Mouse (Mus musculus): Measurements from ENCODE around the gene Gm11116.
"Not testable (repeated sequence)": the region's sequence is repeated elsewhere in the genome, so short reads cannot be mapped to it uniquely, and the experiment has no call there.

Gm11116 gene

DNA sequence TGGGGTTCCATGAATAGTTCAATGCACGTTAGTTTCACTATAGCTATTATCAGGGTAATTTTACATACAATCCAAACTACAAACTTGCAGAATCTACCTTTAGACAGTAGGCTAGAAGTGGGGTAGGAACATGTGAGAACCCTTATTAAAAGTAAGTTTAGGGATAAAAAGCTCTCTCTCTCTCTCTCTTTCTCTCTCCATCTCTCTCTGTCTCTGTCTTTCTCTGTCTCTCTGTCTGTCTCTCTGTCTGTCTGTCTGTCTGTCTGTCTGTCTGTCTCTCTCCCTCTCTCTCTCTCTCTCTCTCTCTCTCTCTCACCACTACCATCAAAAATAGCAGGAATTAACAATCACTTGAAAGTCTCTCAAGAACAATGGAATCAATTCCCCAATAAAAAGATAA, at the start of gene Gm11116:
Gene Gm11116, minus strand, starts transcription at position 101 of the 400 bp plus-strand sequence.
- DNase-seq (ENCODE audit: low spot score in 2 of 2): no peak

DNA sequence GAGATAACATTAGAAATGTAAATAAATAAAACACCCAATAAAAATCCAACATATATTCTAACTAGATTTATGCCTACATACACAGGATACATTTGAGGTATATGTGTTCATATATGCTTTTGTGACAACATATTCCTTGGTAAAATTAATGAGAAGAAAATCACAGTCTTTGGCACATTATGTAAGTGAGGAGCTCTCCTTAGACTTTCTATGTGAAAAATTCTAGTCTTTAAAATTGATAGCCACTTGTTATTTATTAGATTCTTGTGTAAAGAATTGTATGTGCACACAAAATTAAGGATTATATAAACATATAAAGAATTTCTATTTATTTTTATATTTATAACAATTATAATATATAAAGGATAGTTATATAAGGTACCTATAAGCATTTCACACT, 42.7 kb upstream of the Gm11116 start, which contains the start of gene Gm11115:
Gene Gm11115, minus strand, starts transcription at position 101 of the 400 bp plus-strand sequence.
- no peak for DNase-seq (ENCODE audit: low spot score in 2 of 2)

DNA sequence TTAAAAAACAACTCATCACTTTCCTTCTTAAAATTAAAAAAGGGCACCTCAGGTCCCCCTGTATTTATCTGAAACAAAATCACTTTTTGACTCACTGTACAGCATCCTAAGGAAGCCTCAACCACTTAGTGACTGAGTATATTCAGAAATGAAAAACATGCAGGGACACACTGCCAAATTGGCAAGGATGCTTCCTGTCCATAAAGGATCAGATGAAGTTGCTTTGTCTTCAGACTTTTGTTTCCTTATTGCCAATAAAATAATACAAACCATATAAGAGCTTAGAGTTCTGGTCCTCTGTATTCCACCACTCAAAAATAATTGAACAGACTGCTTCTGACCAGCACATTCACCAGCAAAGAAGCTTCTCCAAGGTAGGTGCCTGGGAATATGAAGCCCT, 25.1 kb downstream of the Gm11116 start, which contains the start of gene Smr2:
Gene Smr2, plus strand, starts transcription at position 301 of the 400 bp plus-strand sequence.
- not testable (repeated sequence) for DNase-seq (ENCODE audit: low spot score in 2 of 2)

All from frontal cortex, postnatal 36 days (tissue).